Mouse (Mus musculus) heart, postnatal 0 days (tissue): Measurements from ENCODE around the gene Sh3bp4. TPM values are rescaled to one million over a fixed set of nuclear protein-coding genes. Genes with fewer than 3 reads are reported as not detected.

Experiments used
- ATAC-seq: fragments of 200-750 bp; cut with Nextera tagmentation; 2 replicates; pipeline ENCODE4 v1.8.0; 2017; ENCODE audit warnings: low read depth, moderate number of reproducible peaks, moderate library complexity; ENCODE audit not compliant: insufficient read depth
- DNase-seq: peaks from one replicate; pipeline ENCODE4 v3.0.0-alpha.2; 2016; ENCODE audit warnings: low spot score
- H3K27ac ChIP-seq: fragments of 300-500 bp; sonication (generic); 2 replicates; pipeline ENCODE4 v1.5.1; 2014; ENCODE audit warnings: low read depth, mild to moderate bottlenecking
- H3K27me3 ChIP-seq: fragments of 300-500 bp; sonication (generic); 2 replicates; pipeline ENCODE4 v1.6.1; 2014; ENCODE audit warnings: low read length, mixed read lengths; ENCODE audit not compliant: control insufficient read depth, insufficient read depth
- H3K36me3 ChIP-seq: fragments of 300-500 bp; sonication (generic); replicated peaks from 2 replicates; pipeline ENCODE4 v1.6.1; 2014; ENCODE audit warnings: low read length, mixed read lengths; ENCODE audit not compliant: control insufficient read depth, insufficient read depth
- H3K4me1 ChIP-seq: fragments of 300-500 bp; sonication (generic); 2 replicates; pipeline ENCODE4 v1.6.1; 2014; ENCODE audit warnings: antibody characterized with exemption; ENCODE audit not compliant: control insufficient read depth, insufficient read depth
- H3K4me2 ChIP-seq: fragments of 300-500 bp; sonication (generic); 2 replicates; pipeline ENCODE4 v1.6.1; 2014; ENCODE audit warnings: low read depth, mild to moderate bottlenecking, low read length, moderate library complexity
- H3K4me3 ChIP-seq: fragments of 300-500 bp; sonication (generic); 2 replicates; pipeline ENCODE4 v1.5.1; 2014; ENCODE audit warnings: low read depth, low read length
- H3K9ac ChIP-seq: fragments of 300-500 bp; sonication (generic); replicated peaks from 2 replicates; pipeline ENCODE4 v1.6.1; 2014; ENCODE audit warnings: low read depth, low read length, mixed read lengths
- H3K9me3 ChIP-seq: fragments of 300-500 bp; sonication (generic); replicated peaks from 2 replicates; pipeline ENCODE4 v1.6.1; 2016; ENCODE audit warnings: low read length; ENCODE audit not compliant: control insufficient read depth
- CTCF ChIP-seq: IDR thresholded peaks from 2 replicates; pipeline ENCODE4 v1.5.1; 2016; ENCODE audit warnings: antibody characterized with exemption, control low read depth, low read depth
- EP300 ChIP-seq: IDR thresholded peaks from 2 replicates; pipeline ENCODE4 v1.6.1; 2016; ENCODE audit warnings: antibody characterized with exemption, low read depth
- WGBS: fragments of 180-500 bp; shearing (Covaris S2); extraction: QIAGEN DNeasy Blood & Tissue Kit; methylation state at CpG from one replicate; pipeline ENCODE4 v1.1.7; 2014; 5-methylcytosine and 5-hydroxymethylcytosine counted together
- polyA plus RNA-seq: library from polyadenylated mRNA; unstranded; fragments of >200 nt; fragmentation: Nextera tagmentation; extraction: Ambion mirVana; gene quantifications from 2 replicates; pipeline ENCODE4 v1.2.1, GENCODE M21; 2015
- total RNA-seq: library from RNA; depleted of rRNA; stranded (reverse); fragments of >200 nt; gene quantifications from 2 replicates; pipeline ENCODE4 v1.2.3, GENCODE M21; 2014; ENCODE audit warnings: low replicate concordance

Gene Sh3bp4
- total and polyA plus RNA-seq, 2 experiments from 2014 or later: 15.1 to 50.6 TPM

GRCm38 (mm10) chr1:89118836-89119235 is 48.6 kb downstream of the Sh3bp4 start:
- no peak for DNase-seq
- ATAC-seq: no peak
- Histone ChIP-seq H3K27me3 (no peaks in the 10 kb centered on the region), H3K27ac (no peak overlapping the region), H3K4me2 (no peak overlapping the region), H3K4me3 (no peak overlapping the region), H3K4me1 (peaks cover 62% of the 10 kb centered on the region), H3K36me3 (0 out of 2 replicates have a peak, but pooled peaks cover 3% of the 10 kb centered on the region), H3K9me3 (no peaks in the 10 kb centered on the region), H3K9ac (no peak overlapping the region)
- TF ChIP-seq CTCF (no peak), EP300 (no peak)
- WGBS: 77% methylated on average over 5 of the region's 5 CpGs

GRCm38 (mm10) chr1:89120290-89120689 is 50.1 kb downstream of the Sh3bp4 start:
- H3K36me3 ChIP-seq: no peaks in the 10 kb centered on the region
- DNase-seq: peak; percentile 58
- peak; percentile 62 for ATAC-seq
- no peak overlapping the region for H3K9ac ChIP-seq
- no peak overlapping the region for H3K4me2 ChIP-seq
- peaks cover 71% of the 10 kb centered on the region for H3K4me1 ChIP-seq
- 15% methylated on average over 4 of the region's 4 CpGs for WGBS
- H3K4me3 ChIP-seq: no peak overlapping the region
- H3K27me3 ChIP-seq: no peaks in the 10 kb centered on the region
- H3K9me3 ChIP-seq: no peaks in the 10 kb centered on the region
- peak overlapping the region; percentile 70 for H3K27ac ChIP-seq
- TF ChIP-seq CTCF (no peak), EP300 (no peak; the same call in 1 of the 2 replicates)

- H3K27ac ChIP-seq: peak overlapping the region; percentile 82
- H3K4me1 ChIP-seq: peaks cover 71% of the 10 kb centered on the region
Measured at GRCm38 (mm10) chr1:89121466-89121865, 51.3 kb downstream of the Sh3bp4 start.

GRCm38 (mm10) chr1:89122376-89122775 is 52.2 kb downstream of the Sh3bp4 start:
- Histone ChIP-seq H3K27ac (peak overlapping the region; percentile 82), H3K4me3 (no peak overlapping the region), H3K27me3 (no peaks in the 10 kb centered on the region), H3K9me3 (peaks cover 4% of the 10 kb centered on the region; the same call in 1 of the 2 replicates), H3K4me1 (peaks cover 67% of the 10 kb centered on the region), H3K36me3 (no peaks in the 10 kb centered on the region), H3K4me2 (no peak overlapping the region), H3K9ac (no peak overlapping the region)
- DNase-seq: peak; percentile 63
- ATAC-seq: peak; percentile 25; the same call in 1 of the 2 replicates
- no peak for TF ChIP-seq CTCF
- no peak for TF ChIP-seq EP300
- 23% methylated on average over 5 of the region's 5 CpGs for WGBS

More at GRCm38 (mm10) chr1:89121466-89121865, 51.3 kb downstream of the Sh3bp4 start:
- WGBS: 15% methylated on average over 8 of the region's 8 CpGs
- Histone ChIP-seq H3K9me3 (no peaks in the 10 kb centered on the region), H3K9ac (no peak overlapping the region), H3K4me2 (no peak overlapping the region), H3K4me3 (no peak overlapping the region), H3K36me3 (no peaks in the 10 kb centered on the region), H3K27me3 (no peaks in the 10 kb centered on the region)
- no peak for ATAC-seq
- TF ChIP-seq EP300 (no peak), CTCF (no peak)
- peak; percentile 55 for DNase-seq

GRCm38 (mm10) chr1:89124076-89124475 is 53.9 kb downstream of the Sh3bp4 start:
- no peak overlapping the region for H3K4me2 ChIP-seq
- H3K9ac ChIP-seq: no peak overlapping the region
- H3K4me3 ChIP-seq: no peak overlapping the region
- ATAC-seq (no peak), DNase-seq (no peak)
- no peaks in the 10 kb centered on the region for H3K36me3 ChIP-seq
- 45% methylated on average over 7 of the region's 7 CpGs for WGBS
- H3K27ac ChIP-seq: peak overlapping the region; percentile 41; the same call in 1 of the 2 replicates
- TF ChIP-seq EP300 (no peak), CTCF (no peak)
- H3K27me3 ChIP-seq: no peaks in the 10 kb centered on the region
- H3K4me1 ChIP-seq: peaks cover 57% of the 10 kb centered on the region
- peaks cover 4% of the 10 kb centered on the region; the same call in 1 of the 2 replicates for H3K9me3 ChIP-seq

GRCm38 (mm10) chr1:89127163-89127562 is 56.9 kb downstream of the Sh3bp4 start:
- Histone ChIP-seq H3K4me1 (peaks cover 41% of the 10 kb centered on the region), H3K4me3 (no peak overlapping the region)

More at GRCm38 (mm10) chr1:89127163-89127562, 56.9 kb downstream of the Sh3bp4 start:
- Histone ChIP-seq H3K27ac (no peak overlapping the region), H3K27me3 (no peaks in the 10 kb centered on the region), H3K36me3 (no peaks in the 10 kb centered on the region), H3K9me3 (peaks cover 4% of the 10 kb centered on the region; the same call in 1 of the 2 replicates), H3K9ac (no peak overlapping the region), H3K4me2 (no peak overlapping the region)
- no peak for ATAC-seq
- 98% methylated on average over 3 of the region's 3 CpGs for WGBS
- no peak for DNase-seq
- no peak for TF ChIP-seq EP300
- peak; percentile 23; the same call in 1 of the 2 replicates for TF ChIP-seq CTCF
